Mouse (Mus musculus) G1E (cell line): Measurements from ENCODE around the gene Nhlrc3.

Source experiments
- CTCF ChIP-seq: IDR thresholded peaks from 2 replicates; pipeline ENCODE4 v1.5.1; 2012; ENCODE audit warnings: low read depth, low read length, inconsistent platforms, mixed read lengths
- GATA1 ChIP-seq: IDR thresholded peaks from 2 replicates; pipeline ENCODE4 v1.6.1; 2012; ENCODE audit warnings: borderline replicate concordance, low read length, inconsistent platforms, mixed read lengths
- POLR2AphosphoS5 ChIP-seq: IDR thresholded peaks from 2 replicates; pipeline ENCODE4 v1.6.1; 2012; ENCODE audit warnings: low read depth, low read length, inconsistent platforms; ENCODE audit not compliant: insufficient replicate concordance
- TAL1 ChIP-seq: conservative IDR thresholded peaks from 2 replicates; pipeline ENCODE4 v1.6.1; 2012; ENCODE audit warnings: low read depth, low read length, inconsistent platforms, mixed read lengths

- no peak for TF ChIP-seq CTCF
- TF ChIP-seq GATA1 = no peak
- no peak for TF ChIP-seq POLR2AphosphoS5
- TF ChIP-seq TAL1 = no peak
Observed at GRCm38 (mm10) chr3:53407145-53407544, 56.0 kb downstream of the Nhlrc3 start.
